Mouse (Mus musculus) MEL (cell line): ENCODE results near the gene Sf1. TPM values are rescaled to one million over a fixed set of nuclear protein-coding genes. Genes with fewer than 3 reads are reported as not detected.

Source experiments
- DNase-seq: peaks from one replicate; pipeline ENCODE4 v3.0.0; 2011; ENCODE audit warnings: low read depth, low spot score
- H3K27ac ChIP-seq: 2 replicates; pipeline ENCODE4 v1.5.1; 2012; ENCODE audit warnings: low read depth, mild to moderate bottlenecking, control low read depth, low read length, moderate library complexity; ENCODE audit not compliant: control insufficient read depth
- H3K27me3 ChIP-seq, 2 experiments: fragments of 150-350 bp in 1 of 2; sonication (generic) in 1 of 2; 2 replicates each; pipeline ENCODE4 v1.6.1; 2012; ENCODE audit warnings: low read length in 2 of 2, mild to moderate bottlenecking in 2 of 2, improper control_type of control experiment in 1 of 2, moderate library complexity in 1 of 2; ENCODE audit not compliant: insufficient read depth in 2 of 2, control insufficient read depth in 1 of 2
- H3K36me3 ChIP-seq, 2 experiments: 2 replicates each; pipeline ENCODE4 v1.6.1; 2012 to 2014; ENCODE audit warnings: low read length in 2 of 2, improper control_type of control experiment in 1 of 2, inconsistent platforms in 1 of 2, mild to moderate bottlenecking in 1 of 2; ENCODE audit not compliant: insufficient read depth in 2 of 2, control insufficient read depth in 1 of 2
- H3K4me1 ChIP-seq, 2 experiments: fragments of 150-350 bp in 1 of 2; sonication (generic) in 1 of 2; 2 replicates each; pipeline ENCODE4 v1.6.1; 2012; ENCODE audit warnings: low read length in 2 of 2, improper control_type of control experiment in 1 of 2, mild to moderate bottlenecking in 1 of 2; ENCODE audit not compliant: insufficient read depth in 2 of 2, control insufficient read depth in 1 of 2
- H3K4me3 ChIP-seq, 2 experiments: fragments of 150-350 bp in 1 of 2; sonication (generic) in 1 of 2; 2 replicates each; pipeline ENCODE4 v1.5.1; 2012; ENCODE audit warnings: low read depth in 2 of 2, low read length in 2 of 2, mild to moderate bottlenecking in 2 of 2, moderate library complexity in 2 of 2, control low read depth in 1 of 2, improper control_type of control experiment in 1 of 2; ENCODE audit not compliant: control insufficient read depth in 1 of 2, insufficient read depth in 1 of 2
- H3K79me2 ChIP-seq: 2 replicates; pipeline ENCODE4 v1.6.1; 2012; ENCODE audit warnings: mild to moderate bottlenecking, low read length, moderate library complexity; ENCODE audit not compliant: control insufficient read depth, poor library complexity, insufficient read depth
- H3K9ac ChIP-seq: 2 replicates; pipeline ENCODE4 v1.6.1; 2012; ENCODE audit warnings: low read depth, mild to moderate bottlenecking, control low read depth, low read length, moderate library complexity; ENCODE audit not compliant: control insufficient read depth, poor library complexity, severe bottlenecking
- H3K9me3 ChIP-seq: fragments of 150-350 bp; sonication (generic); replicated peaks from 2 replicates; pipeline ENCODE4 v1.6.1; 2012; ENCODE audit warnings: mild to moderate bottlenecking, low read length, improper control_type of control experiment, moderate library complexity; ENCODE audit not compliant: insufficient read depth
- CHD2 ChIP-seq: IDR thresholded peaks from 2 replicates; pipeline ENCODE4 v1.6.1; 2011; ENCODE audit warnings: low read length, improper control_type of control experiment
- CTCF ChIP-seq, 3 experiments: IDR thresholded peaks in 2 of 3; conservative IDR thresholded peaks in 1 of 3; 2 replicates each; pipeline ENCODE4 v1.5.1; 2011 to 2012; ENCODE audit warnings: low read length in 3 of 3, low read depth in 2 of 3, mild to moderate bottlenecking in 2 of 3, improper control_type of control experiment in 1 of 3, inconsistent platforms in 1 of 3, mixed read lengths in 1 of 3, moderate library complexity in 1 of 3; ENCODE audit not compliant: control insufficient read depth in 1 of 3, insufficient read depth in 1 of 3, poor library complexity in 1 of 3, severe bottlenecking in 1 of 3
- E2F4 ChIP-seq: IDR thresholded peaks from 2 replicates; pipeline ENCODE4 v1.6.1; 2011; ENCODE audit warnings: low read depth, low read length, improper control_type of control experiment, borderline replicate concordance
- EP300 ChIP-seq, 2 experiments: IDR thresholded peaks; 2 replicates each; pipeline ENCODE4 v1.6.1; 2011; ENCODE audit warnings: improper control_type of control experiment in 2 of 2, low read length in 2 of 2, low read depth in 1 of 2, mild to moderate bottlenecking in 1 of 2
- ETS1 ChIP-seq: IDR thresholded peaks from 2 replicates; pipeline ENCODE4 v1.6.1; 2012; ENCODE audit warnings: low read depth, mild to moderate bottlenecking, inconsistent platforms, low read length, improper control_type of control experiment, moderate library complexity
- GABPA ChIP-seq: IDR thresholded peaks from 2 replicates; pipeline ENCODE4 v1.6.1; 2012; ENCODE audit warnings: low read depth, mild to moderate bottlenecking, inconsistent platforms, low read length, improper control_type of control experiment, moderate library complexity
- JUND ChIP-seq: IDR thresholded peaks from 2 replicates; pipeline ENCODE4 v1.6.1; 2011; ENCODE audit warnings: low read depth, mild to moderate bottlenecking, improper control_type of control experiment, low read length
- MAFK ChIP-seq: IDR thresholded peaks from 2 replicates; pipeline ENCODE4 v1.6.1; 2011; ENCODE audit warnings: low read depth, mild to moderate bottlenecking, low read length, improper control_type of control experiment, borderline replicate concordance
- MAZ ChIP-seq: IDR thresholded peaks from 2 replicates; pipeline ENCODE4 v1.6.1; 2012; ENCODE audit warnings: low read depth, mild to moderate bottlenecking, inconsistent platforms, low read length, improper control_type of control experiment
- POLR2AphosphoS5 ChIP-seq: IDR thresholded peaks from 2 replicates; pipeline ENCODE4 v1.6.1; 2012; ENCODE audit warnings: low read depth, borderline replicate concordance, mild to moderate bottlenecking, inconsistent platforms, low read length, moderate library complexity, mixed read lengths
- SIN3A ChIP-seq: IDR thresholded peaks from 2 replicates; pipeline ENCODE4 v1.6.1; 2012; ENCODE audit warnings: low read length, improper control_type of control experiment, inconsistent platforms
- SMC3 ChIP-seq: IDR thresholded peaks from 2 replicates; pipeline ENCODE4 v1.6.1; 2011; ENCODE audit warnings: low read depth, low read length, improper control_type of control experiment
- TAL1 ChIP-seq: IDR thresholded peaks from 2 replicates; pipeline ENCODE4 v1.6.1; 2012; ENCODE audit warnings: mild to moderate bottlenecking, inconsistent platforms, low read length, moderate library complexity, mixed read lengths
- TCF12 ChIP-seq: IDR thresholded peaks from 2 replicates; pipeline ENCODE4 v1.6.1; 2014; ENCODE audit warnings: low read depth, mild to moderate bottlenecking, inconsistent platforms, low read length, improper control_type of control experiment, moderate library complexity
- UBTF ChIP-seq: IDR thresholded peaks from 2 replicates; pipeline ENCODE4 v1.6.1; 2012; ENCODE audit warnings: low read depth, mild to moderate bottlenecking, inconsistent platforms, low read length, improper control_type of control experiment, moderate library complexity, borderline replicate concordance; ENCODE audit not compliant: insufficient read depth
- USF1 ChIP-seq: IDR thresholded peaks from 2 replicates; pipeline ENCODE4 v1.6.1; 2014; ENCODE audit warnings: low read depth, mild to moderate bottlenecking, inconsistent platforms, low read length, improper control_type of control experiment, moderate library complexity
- USF2 ChIP-seq, 2 experiments: IDR thresholded peaks; 2 replicates each; pipeline ENCODE4 v1.6.1; 2011 to 2012; ENCODE audit warnings: improper control_type of control experiment in 2 of 2, low read length in 2 of 2, borderline replicate concordance in 1 of 2, inconsistent platforms in 1 of 2, low read depth in 1 of 2, mild to moderate bottlenecking in 1 of 2; ENCODE audit not compliant: insufficient read depth in 1 of 2
- ZC3H11A ChIP-seq: IDR thresholded peaks from 2 replicates; pipeline ENCODE4 v1.6.1; 2012; ENCODE audit warnings: low read depth, mild to moderate bottlenecking, inconsistent platforms, low read length, improper control_type of control experiment
- ZKSCAN1 ChIP-seq: IDR thresholded peaks from 2 replicates; pipeline ENCODE4 v1.6.1; 2012; ENCODE audit warnings: low read depth, mild to moderate bottlenecking, inconsistent platforms, low read length, improper control_type of control experiment, moderate library complexity
- ZMIZ1 ChIP-seq: IDR thresholded peaks from 2 replicates; pipeline ENCODE4 v1.6.1; 2012; ENCODE audit warnings: low read depth, mild to moderate bottlenecking, inconsistent platforms, low read length, improper control_type of control experiment, moderate library complexity
- polyA plus RNA-seq, 2 experiments: library from polyadenylated mRNA; stranded (reverse) in 1 of 2; unstranded in 1 of 2; fragments of >175 nt in 1 of 2; fragments of >200 nt in 1 of 2; gene quantifications; 2 replicates each; pipeline versions ENCODE4 v1.2.1 to v1.2.4; 2012; ENCODE audit warnings: low replicate concordance in 2 of 2, low read depth in 1 of 2; ENCODE audit not compliant: insufficient read length in 2 of 2, insufficient read depth in 1 of 2, missing spikeins in 1 of 2
- total RNA-seq: library from RNA; depleted of rRNA; stranded (reverse); fragments of 300-350 nt; gene quantifications from 2 replicates; pipeline ENCODE4 v1.2.3, GENCODE M21; 2012

Gene Sf1
- total and polyA plus RNA-seq, 3 experiments, result 65.7 to 245 (median 211) TPM

GRCm38 (mm10) chr19:6397582-6398249, 34.2 kb downstream of the Sf1 start:
- peaks cover 2% of the 10 kb centered on the region; the same call in 1 of the 2 replicates for H3K79me2 ChIP-seq
- H3K9me3 ChIP-seq, result no peaks in the 10 kb centered on the region
- no peak for DNase-seq
- TF ChIP-seq EP300 (IDR thresholded peaks at IDR 0.05; ENCODE audit: low read depth in 1 of 2, low read length in 2 of 2) (no peak), ZKSCAN1 (no peak), USF1 (no peak), CTCF (IDR thresholded peaks at IDR 0.05 in 2 of 3, conservative IDR thresholded peaks at IDR 0.05 in 1 of 3; ENCODE audit: control insufficient read depth in 1 of 3, insufficient read depth in 1 of 3, low read depth in 2 of 3, low read length in 3 of 3, poor library complexity in 1 of 3, severe bottlenecking in 1 of 3) (no peak), MAZ (no peak), POLR2AphosphoS5 (no peak), CHD2 (no peak), USF2 (IDR thresholded peaks at IDR 0.05; ENCODE audit: borderline replicate concordance in 1 of 2, insufficient read depth in 1 of 2, low read depth in 1 of 2, low read length in 2 of 2) (no peak), TAL1 (no peak), E2F4 (no peak), MAFK (no peak), JUND (no peak), SMC3 (no peak), TCF12 (no peak), ZC3H11A (no peak), UBTF (no peak), ETS1 (no peak), SIN3A (no peak), ZMIZ1 (no peak), GABPA (no peak)
- H3K27me3 ChIP-seq, result no peaks in the 10 kb centered on the region
- H3K9ac ChIP-seq, result no peak overlapping the region
- no peak overlapping the region for H3K27ac ChIP-seq
- H3K4me3 ChIP-seq, result no peak overlapping the region
- H3K36me3 ChIP-seq, result peaks cover 0 to 4% of the 10 kb centered on the region in 2 experiments; a peak in 2 of 4 replicates
- peaks cover 0 to 17% of the 10 kb centered on the region in 2 experiments; a peak in 3 of 4 replicates for H3K4me1 ChIP-seq
